Mouse (Mus musculus) myocyte (in vitro differentiated cells): ENCODE measurements at regions not wholly inside any gene's neighbourhood (a gene's known extent, or its start where the extent isn't known, plus 50 kb on each side); places are given as distances from the start of the nearest gene placed in this dataset.

Experiments used
- CEBPB ChIP-seq: IDR thresholded peaks from 2 replicates; pipeline ENCODE4 v1.6.1; 2011; ENCODE audit warnings: mild to moderate bottlenecking, moderate library complexity; ENCODE audit not compliant: poor library complexity, insufficient read depth, severe bottlenecking
- E2F4 ChIP-seq: IDR thresholded peaks from one replicate; pipeline ENCODE4 v1.6.1; 2011; ENCODE audit warnings: mild to moderate bottlenecking, control low read depth, moderate library complexity; ENCODE audit not compliant: insufficient read depth
- MYOD1 ChIP-seq, 3 experiments: IDR thresholded peaks; one replicate each; pipeline ENCODE4 v1.6.1; 2011; ENCODE audit warnings: control low read depth in 2 of 3, low read depth in 2 of 3, mild to moderate bottlenecking in 2 of 3, moderate library complexity in 1 of 3; ENCODE audit not compliant: insufficient read length in 2 of 3, control insufficient read depth in 1 of 3
- POLR2A ChIP-seq: IDR thresholded peaks from one replicate; pipeline ENCODE4 v1.6.1; 2011; ENCODE audit warnings: low read depth, mild to moderate bottlenecking, control low read depth, moderate library complexity; ENCODE audit not compliant: insufficient read length
- TCF12 ChIP-seq: IDR thresholded peaks from one replicate; pipeline ENCODE4 v1.6.1; 2011; ENCODE audit warnings: mild to moderate bottlenecking, control low read depth; ENCODE audit not compliant: poor library complexity, insufficient read depth, severe bottlenecking

DNA sequence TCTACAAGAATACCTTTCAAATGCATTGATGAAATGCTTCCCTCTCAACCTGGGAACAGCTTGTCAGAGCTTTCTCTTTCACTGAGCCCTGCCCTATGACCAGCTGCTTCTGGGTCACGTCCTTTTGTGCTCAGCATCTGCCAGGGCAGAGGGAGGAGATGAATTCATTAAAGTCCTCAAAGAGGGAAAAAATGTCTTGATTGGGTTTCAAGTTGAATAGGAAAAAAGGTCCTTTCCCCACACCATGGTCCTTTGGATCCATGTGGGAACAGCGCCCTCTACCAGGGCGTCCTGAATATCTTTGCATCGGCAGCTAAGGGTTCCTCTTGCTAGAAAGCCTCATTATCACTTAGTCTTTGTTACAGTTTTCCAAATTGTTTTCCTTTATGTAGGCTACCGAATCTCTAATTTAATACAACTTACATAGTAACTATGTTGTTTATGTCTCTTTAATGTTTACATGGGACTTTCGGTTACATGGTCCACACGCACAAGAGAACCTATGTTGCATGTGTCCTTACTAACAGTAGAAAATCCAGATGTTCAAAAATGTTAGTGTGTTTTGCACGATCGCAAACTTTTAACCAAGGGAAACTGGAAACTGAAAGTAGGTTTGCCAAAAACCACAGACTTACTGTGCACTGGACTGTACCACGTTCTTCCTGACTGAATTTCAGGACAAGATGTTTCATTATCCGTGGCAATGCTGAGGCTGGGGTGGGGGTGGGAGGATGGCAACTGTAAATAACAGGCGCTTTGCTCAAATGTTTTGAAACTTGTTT lies 222.6 kb downstream of the Hace1 start:
- no peak for TF ChIP-seq POLR2A
- no peak for TF ChIP-seq E2F4
- TF ChIP-seq MYOD1 (IDR thresholded peaks at IDR 0.05; ENCODE audit: control insufficient read depth in 1 of 3, insufficient read length in 2 of 3, low read depth in 2 of 3), result no peak
- TF ChIP-seq TCF12, result no peak
- TF ChIP-seq CEBPB, result no peak
